Mouse (Mus musculus) gastrocnemius, adult 18-20 months (tissue): ENCODE data around the gene Zfp12. TPM values are rescaled to one million over a fixed set of nuclear protein-coding genes. Genes with fewer than 3 reads are reported as not detected.

Source experiments
- DNase-seq: peaks from one replicate; pipeline ENCODE4 v3.0.0; 2021; ENCODE audit warnings: low spot score
- total RNA-seq, 2 experiments: library from RNA; stranded (reverse); gene quantifications; 2 replicates each; pipeline ENCODE4 v1.2.3; 2021

Gene Zfp12
- total RNA-seq, 2 experiments from 2014 or later, result 6.7 to 7.7 TPM

GRCm38 (mm10) chr5:143265409-143265808 is 30.4 kb downstream of the Zfp12 start:
- no peak for DNase-seq

- DNase-seq, result no peak
Measured at GRCm38 (mm10) chr5:143266794-143267193, 31.8 kb downstream of the Zfp12 start.

- DNase-seq, result no peak
Measured at GRCm38 (mm10) chr5:143268985-143269362, 34.0 kb downstream of the Zfp12 start.

- DNase-seq, result peak; percentile 63
Measured at GRCm38 (mm10) chr5:143269363-143270150, 34.6 kb downstream of the Zfp12 start, which contains the start of gene Zfp316. Gene Zfp316 (minus strand): TSS chr5:143270022.

- no peak for DNase-seq
Measured at GRCm38 (mm10) chr5:143270151-143270519, 35.2 kb downstream of the Zfp12 start.

GRCm38 (mm10) chr5:143271642-143272041 is 36.7 kb downstream of the Zfp12 start:
- no peak for DNase-seq

- no peak for DNase-seq
Measured at GRCm38 (mm10) chr5:143272108-143272507, 37.1 kb downstream of the Zfp12 start.

GRCm38 (mm10) chr5:143272540-143273330 is 37.8 kb downstream of the Zfp12 start:
- no peak for DNase-seq

GRCm38 (mm10) chr5:143275761-143276160 is 40.8 kb downstream of the Zfp12 start:
- no peak for DNase-seq

- DNase-seq, result no peak
Measured at GRCm38 (mm10) chr5:143279247-143279646, 44.3 kb downstream of the Zfp12 start.

- no peak for DNase-seq
Measured at GRCm38 (mm10) chr5:143284762-143285161, 49.8 kb downstream of the Zfp12 start.

- DNase-seq, result no peak
Measured at GRCm38 (mm10) chr5:143287774-143288328, 52.9 kb downstream of the Zfp12 start.

- no peak for DNase-seq
Measured at GRCm38 (mm10) chr5:143288378-143288911, 53.5 kb downstream of the Zfp12 start.

- DNase-seq, result no peak
Measured at GRCm38 (mm10) chr5:143289299-143289698, 54.3 kb downstream of the Zfp12 start.

- no peak for DNase-seq
Measured at GRCm38 (mm10) chr5:143292879-143293278, 57.9 kb downstream of the Zfp12 start.

GRCm38 (mm10) chr5:143293404-143293803 is 58.4 kb downstream of the Zfp12 start, which contains the start of gene Zfp853:
Gene Zfp853 (minus strand): TSS chr5:143293623.
- no peak for DNase-seq

- no peak for DNase-seq
Measured at GRCm38 (mm10) chr5:143294862-143295261, 59.9 kb downstream of the Zfp12 start.

- no peak for DNase-seq
Measured at GRCm38 (mm10) chr5:143295330-143295729, 60.4 kb downstream of the Zfp12 start.

- no peak for DNase-seq
Measured at GRCm38 (mm10) chr5:143297986-143298385, 63.0 kb downstream of the Zfp12 start.

- DNase-seq, result no peak
Measured at GRCm38 (mm10) chr5:143298391-143298790, 63.4 kb downstream of the Zfp12 start.
